Mouse (Mus musculus): ENCODE data around the gene Morn3. TPM values are rescaled to one million over a fixed set of nuclear protein-coding genes. Genes with fewer than 3 reads are reported as not detected.
A peak's percentile ranks its signal among the peaks of the same experiment; 100 is the strongest.
"Not testable (repeated sequence)": the region's sequence is repeated elsewhere in the genome, so short reads cannot be mapped to it uniquely, and the experiment has no call there.

Gene Morn3
- total and polyA plus RNA-seq, 3 experiments, result not detected

- Histone ChIP-seq H3K4me1 (ENCODE audit: insufficient read depth, low read depth, low read length) (peaks cover 24% of the 10 kb centered on the region), H3K4me3 (ENCODE audit: low read depth, low read length) (peak overlapping the region; percentile 78), H3K9me3 (replicated peaks) (peaks cover 4% of the 10 kb centered on the region), H3K27me3 (ENCODE audit: insufficient read depth, low read length) (peaks cover 19% of the 10 kb centered on the region; the same call in 1 of the 2 replicates), H3K36me3 (replicated peaks) (no peaks in the 10 kb centered on the region)
- ATAC-seq (ENCODE audit: extremely low read depth, insufficient number of reproducible peaks, low FRiP score, poor library complexity, severe bottlenecking), result peak; percentile 45
- TF ChIP-seq CTCF (IDR thresholded peaks at IDR 0.05; ENCODE audit: low read depth, low read length) (no peak), POLR2AphosphoS5 (IDR thresholded peaks at IDR 0.05; ENCODE audit: insufficient replicate concordance, low read depth, low read length) (no peak), TAL1 (conservative IDR thresholded peaks at IDR 0.05; ENCODE audit: low read depth, low read length) (no peak), GATA1 (IDR thresholded peaks at IDR 0.05; ENCODE audit: borderline replicate concordance, low read length) (no peak), GATA2 (IDR thresholded peaks at IDR 0.05; ENCODE audit: borderline replicate concordance, low read depth, low read length) (no peak)
- DNase-seq (ENCODE audit: low spot score), result peak; percentile 96
Measured at GRCm38 (mm10) chr5:123075576-123076418, 29.0 kb upstream of the Morn3 start.

- no peak overlapping the region for H3K4me3 ChIP-seq (ENCODE audit: low read depth, low read length)
- ATAC-seq (ENCODE audit: extremely low read depth, insufficient number of reproducible peaks, low FRiP score, poor library complexity, severe bottlenecking), result no peak
- H3K4me1 ChIP-seq (ENCODE audit: insufficient read depth, low read depth, low read length), result peaks cover 6% of the 10 kb centered on the region
- no peak for DNase-seq (ENCODE audit: low spot score)
- H3K27me3 ChIP-seq (ENCODE audit: insufficient read depth, low read length), result peaks cover 5% of the 10 kb centered on the region; the same call in 1 of the 2 replicates
- no peaks in the 10 kb centered on the region for H3K9me3 ChIP-seq (replicated peaks)
- TF ChIP-seq TAL1 (conservative IDR thresholded peaks at IDR 0.05; ENCODE audit: low read depth, low read length) (no peak), GATA2 (IDR thresholded peaks at IDR 0.05; ENCODE audit: borderline replicate concordance, low read depth, low read length) (no peak), GATA1 (IDR thresholded peaks at IDR 0.05; ENCODE audit: borderline replicate concordance, low read length) (no peak), CTCF (IDR thresholded peaks at IDR 0.05; ENCODE audit: low read depth, low read length) (no peak), POLR2AphosphoS5 (IDR thresholded peaks at IDR 0.05; ENCODE audit: insufficient replicate concordance, low read depth, low read length) (no peak)
- H3K36me3 ChIP-seq (replicated peaks), result no peaks in the 10 kb centered on the region
Measured at GRCm38 (mm10) chr5:123068714-123069113, 21.9 kb upstream of the Morn3 start.

- Histone ChIP-seq H3K36me3 (replicated peaks) (no peaks in the 10 kb centered on the region), H3K9me3 (replicated peaks) (no peaks in the 10 kb centered on the region), H3K4me1 (ENCODE audit: insufficient read depth, low read depth, low read length) (peaks cover 6% of the 10 kb centered on the region), H3K27me3 (ENCODE audit: insufficient read depth, low read length) (peaks cover 5% of the 10 kb centered on the region; the same call in 1 of the 2 replicates), H3K4me3 (ENCODE audit: low read depth, low read length) (no peak within 1 kb of the TSS)
- DNase-seq (ENCODE audit: low spot score), result no peak
- TF ChIP-seq GATA2 (IDR thresholded peaks at IDR 0.05; ENCODE audit: borderline replicate concordance, low read depth, low read length) (no peak), TAL1 (conservative IDR thresholded peaks at IDR 0.05; ENCODE audit: low read depth, low read length) (no peak), POLR2AphosphoS5 (IDR thresholded peaks at IDR 0.05; ENCODE audit: insufficient replicate concordance, low read depth, low read length) (no peak), GATA1 (IDR thresholded peaks at IDR 0.05; ENCODE audit: borderline replicate concordance, low read length) (no peak), CTCF (IDR thresholded peaks at IDR 0.05; ENCODE audit: low read depth, low read length) (no peak)
- ATAC-seq (ENCODE audit: extremely low read depth, insufficient number of reproducible peaks, low FRiP score, poor library complexity, severe bottlenecking), result no peak
Measured at GRCm38 (mm10) chr5:123068115-123068514, 21.3 kb upstream of the Morn3 start, which contains the start of gene Tmem120b. Gene Tmem120b (plus strand): TSS chr5:123068415.

- no peak; the same call in 1 of the 2 replicates for ATAC-seq (ENCODE audit: extremely low read depth, insufficient number of reproducible peaks, low FRiP score, poor library complexity, severe bottlenecking)
- no peak for TF ChIP-seq GATA2 (IDR thresholded peaks at IDR 0.05; ENCODE audit: borderline replicate concordance, low read depth, low read length)
- no peak for TF ChIP-seq GATA1 (IDR thresholded peaks at IDR 0.05; ENCODE audit: borderline replicate concordance, low read length)
- no peak for TF ChIP-seq POLR2AphosphoS5 (IDR thresholded peaks at IDR 0.05; ENCODE audit: insufficient replicate concordance, low read depth, low read length)
- no peak for TF ChIP-seq CTCF (IDR thresholded peaks at IDR 0.05; ENCODE audit: low read depth, low read length)
- no peak for TF ChIP-seq TAL1 (conservative IDR thresholded peaks at IDR 0.05; ENCODE audit: low read depth, low read length)
- Histone ChIP-seq H3K4me1 (ENCODE audit: insufficient read depth, low read depth, low read length) (peaks cover 6% of the 10 kb centered on the region), H3K9me3 (replicated peaks) (no peaks in the 10 kb centered on the region), H3K36me3 (replicated peaks) (no peaks in the 10 kb centered on the region), H3K27me3 (ENCODE audit: insufficient read depth, low read length) (peaks cover 5% of the 10 kb centered on the region; the same call in 1 of the 2 replicates), H3K4me3 (ENCODE audit: low read depth, low read length) (no peak overlapping the region)
- DNase-seq (ENCODE audit: low spot score), result peak; percentile 57
Measured at GRCm38 (mm10) chr5:123067395-123067995, 20.7 kb upstream of the Morn3 start.

- peak; percentile 21 for DNase-seq (ENCODE audit: low spot score)
- Histone ChIP-seq H3K9me3 (replicated peaks) (no peaks in the 10 kb centered on the region), H3K27me3 (ENCODE audit: insufficient read depth, low read length) (no peaks in the 10 kb centered on the region; the same call in 1 of the 2 replicates), H3K4me1 (ENCODE audit: insufficient read depth, low read depth, low read length) (peaks cover 17% of the 10 kb centered on the region), H3K4me3 (ENCODE audit: low read depth, low read length) (no peak overlapping the region), H3K36me3 (replicated peaks) (no peaks in the 10 kb centered on the region)
- no peak for ATAC-seq (ENCODE audit: extremely low read depth, insufficient number of reproducible peaks, low FRiP score, poor library complexity, severe bottlenecking)
- TF ChIP-seq TAL1 (conservative IDR thresholded peaks at IDR 0.05; ENCODE audit: low read depth, low read length), result no peak
Measured at GRCm38 (mm10) chr5:123064207-123064606, 17.4 kb upstream of the Morn3 start.

GRCm38 (mm10) chr5:123063141-123063540, 16.3 kb upstream of the Morn3 start:
- no peak for ATAC-seq (ENCODE audit: extremely low read depth, insufficient number of reproducible peaks, low FRiP score, poor library complexity, severe bottlenecking)
- TF ChIP-seq GATA1 (IDR thresholded peaks at IDR 0.05; ENCODE audit: borderline replicate concordance, low read length), result no peak
- no peak for TF ChIP-seq CTCF (IDR thresholded peaks at IDR 0.05; ENCODE audit: low read depth, low read length)
- no peak for TF ChIP-seq TAL1 (conservative IDR thresholded peaks at IDR 0.05; ENCODE audit: low read depth, low read length)
- TF ChIP-seq POLR2AphosphoS5 (IDR thresholded peaks at IDR 0.05; ENCODE audit: insufficient replicate concordance, low read depth, low read length), result no peak
- TF ChIP-seq GATA2 (IDR thresholded peaks at IDR 0.05; ENCODE audit: borderline replicate concordance, low read depth, low read length), result no peak

GRCm38 (mm10) chr5:123061402-123061749, 14.6 kb upstream of the Morn3 start:
- DNase-seq (ENCODE audit: low spot score); H3K9me3 ChIP-seq (replicated peaks); H3K27me3 ChIP-seq (ENCODE audit: insufficient read depth, low read length); H3K36me3 ChIP-seq (replicated peaks); H3K4me3 ChIP-seq (ENCODE audit: low read depth, low read length); ATAC-seq (ENCODE audit: extremely low read depth, insufficient number of reproducible peaks, low FRiP score, poor library complexity, severe bottlenecking): not testable (repeated sequence)
- peaks cover 27% of the 10 kb centered on the region for H3K4me1 ChIP-seq (ENCODE audit: insufficient read depth, low read depth, low read length)

More at GRCm38 (mm10) chr5:123063141-123063540, 16.3 kb upstream of the Morn3 start:
- H3K4me1 ChIP-seq (ENCODE audit: insufficient read depth, low read depth, low read length), result peaks cover 26% of the 10 kb centered on the region
- no peaks in the 10 kb centered on the region for H3K9me3 ChIP-seq (replicated peaks)
- H3K27me3 ChIP-seq (ENCODE audit: insufficient read depth, low read length), result no peaks in the 10 kb centered on the region; the same call in 1 of the 2 replicates
- DNase-seq (ENCODE audit: low spot score), result no peak
- no peak overlapping the region for H3K4me3 ChIP-seq (ENCODE audit: low read depth, low read length)
- no peaks in the 10 kb centered on the region for H3K36me3 ChIP-seq (replicated peaks)

Data from G1E (cell line).